Mouse (Mus musculus) forebrain, embryonic 11.5 days (tissue): ENCODE data around the gene Gab2. TPM values are rescaled to one million over a fixed set of nuclear protein-coding genes. Genes with fewer than 3 reads are reported as not detected.

ENCODE experiments used
- ATAC-seq: fragments of 200-750 bp; cut with Nextera tagmentation; replicated peaks from 2 replicates; pipeline ENCODE4 v1.8.0; 2017; ENCODE audit warnings: moderate TSS enrichment; ENCODE audit not compliant: low FRiP score
- DNase-seq: peaks from one replicate; pipeline ENCODE4 v3.0.0-alpha.2; 2017; ENCODE audit warnings: low spot score
- H3K27ac ChIP-seq: fragments of 300-500 bp; sonication (generic); 2 replicates; pipeline ENCODE4 v1.5.1; 2014; ENCODE audit warnings: low read depth, low read length
- H3K27me3 ChIP-seq: fragments of 300-500 bp; sonication (generic); 2 replicates; pipeline ENCODE4 v1.6.1; 2014; ENCODE audit warnings: mild to moderate bottlenecking, low read length, mixed read lengths; ENCODE audit not compliant: control insufficient read depth, insufficient read depth
- H3K36me3 ChIP-seq: fragments of 300-500 bp; sonication (generic); 2 replicates; pipeline ENCODE4 v1.6.1; 2014; ENCODE audit warnings: mild to moderate bottlenecking, low read length, moderate library complexity, mixed read lengths; ENCODE audit not compliant: control insufficient read depth, insufficient read depth
- H3K4me1 ChIP-seq: fragments of 300-500 bp; sonication (generic); replicated peaks from 2 replicates; pipeline ENCODE4 v1.6.1; 2014; ENCODE audit warnings: low read length, mixed read lengths; ENCODE audit not compliant: control insufficient read depth, insufficient read depth
- H3K4me2 ChIP-seq: fragments of 300-500 bp; sonication (generic); 2 replicates; pipeline ENCODE4 v1.6.1; 2014; ENCODE audit warnings: low read depth, mild to moderate bottlenecking, low read length, moderate library complexity, mixed read lengths; ENCODE audit not compliant: severe bottlenecking
- H3K4me3 ChIP-seq: fragments of 300-500 bp; sonication (generic); 2 replicates; pipeline ENCODE4 v1.5.1; 2014; ENCODE audit warnings: low read depth, low read length
- H3K9ac ChIP-seq: fragments of 300-500 bp; sonication (generic); 2 replicates; pipeline ENCODE4 v1.6.1; 2014; ENCODE audit warnings: low read length
- H3K9me3 ChIP-seq: fragments of 300-500 bp; sonication (generic); 2 replicates; pipeline ENCODE4 v1.6.1; 2016; ENCODE audit warnings: low read length, mixed read lengths; ENCODE audit not compliant: control insufficient read depth
- WGBS: fragments of 180-500 bp; shearing (Covaris S2); extraction: QIAGEN DNeasy Blood & Tissue Kit; methylation state at CpG from one replicate; pipeline ENCODE4 v1.1.7; 2014; 5-methylcytosine and 5-hydroxymethylcytosine counted together
- polyA plus RNA-seq: library from polyadenylated mRNA; unstranded; fragments of >200 nt; fragmentation: Nextera tagmentation; extraction: Ambion mirVana; gene quantifications from 2 replicates; pipeline ENCODE4 v1.2.1, GENCODE M21; 2014

Gab2 gene
- polyA plus RNA-seq, 1 experiment from 2014 or later = 8.1 TPM

DNA sequence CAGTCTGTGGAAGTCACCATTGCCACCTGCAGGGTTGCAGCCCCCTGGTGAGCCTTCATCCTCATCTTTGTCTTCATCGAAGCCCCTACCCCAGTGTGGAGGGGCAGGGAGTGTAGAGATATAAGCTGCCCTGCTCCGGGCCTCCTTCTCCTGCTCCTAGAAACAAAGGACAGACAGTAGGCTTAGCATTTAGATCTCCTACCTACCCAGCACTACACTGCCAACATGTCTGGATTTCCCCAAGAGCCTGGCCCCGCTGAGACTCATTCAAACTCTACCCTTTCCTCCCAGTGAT is 228.9 kb downstream of the Gab2 start:
- ATAC-seq = no peak
- no peaks in the 10 kb centered on the region for H3K4me1 ChIP-seq
- H3K4me2 ChIP-seq = no peak overlapping the region
- no peaks in the 10 kb centered on the region; the same call in 1 of the 2 replicates for H3K36me3 ChIP-seq
- DNase-seq = peak; percentile 33
- H3K9ac ChIP-seq = no peak overlapping the region
- H3K27ac ChIP-seq = no peak overlapping the region
- no peak overlapping the region for H3K4me3 ChIP-seq
- H3K9me3 ChIP-seq = no peaks in the 10 kb centered on the region
- WGBS = 90% methylated on average over 3 of the region's 3 CpGs
- H3K27me3 ChIP-seq = no peaks in the 10 kb centered on the region

DNA sequence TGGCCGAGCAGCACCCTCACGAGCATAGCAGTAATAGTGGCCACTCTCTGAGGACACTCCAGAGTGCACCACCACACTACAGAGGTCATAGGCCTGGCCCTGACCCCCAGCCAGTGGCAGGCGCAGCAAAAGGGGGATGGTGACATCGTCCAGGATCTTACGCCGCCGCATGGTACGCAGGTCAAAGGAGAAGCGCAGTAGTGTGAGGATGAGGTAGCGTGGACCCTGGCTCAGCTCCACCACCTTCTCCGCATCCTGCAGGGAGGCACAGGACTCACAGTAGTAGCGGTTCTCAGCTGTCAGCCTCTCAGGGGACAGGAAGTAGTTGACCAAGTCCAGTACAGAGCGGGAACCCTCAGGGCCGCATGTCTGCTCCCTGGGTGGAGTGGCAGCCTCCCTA is 230.2 kb downstream of the Gab2 start:
- Histone ChIP-seq H3K27me3 (no peaks in the 10 kb centered on the region), H3K4me3 (no peak overlapping the region), H3K27ac (no peak overlapping the region), H3K9ac (no peak overlapping the region), H3K4me1 (no peaks in the 10 kb centered on the region), H3K36me3 (no peaks in the 10 kb centered on the region; the same call in 1 of the 2 replicates), H3K4me2 (no peak overlapping the region), H3K9me3 (no peaks in the 10 kb centered on the region)
- WGBS = 94% methylated on average over 14 of the region's 14 CpGs
- DNase-seq = no peak
- no peak for ATAC-seq

DNA sequence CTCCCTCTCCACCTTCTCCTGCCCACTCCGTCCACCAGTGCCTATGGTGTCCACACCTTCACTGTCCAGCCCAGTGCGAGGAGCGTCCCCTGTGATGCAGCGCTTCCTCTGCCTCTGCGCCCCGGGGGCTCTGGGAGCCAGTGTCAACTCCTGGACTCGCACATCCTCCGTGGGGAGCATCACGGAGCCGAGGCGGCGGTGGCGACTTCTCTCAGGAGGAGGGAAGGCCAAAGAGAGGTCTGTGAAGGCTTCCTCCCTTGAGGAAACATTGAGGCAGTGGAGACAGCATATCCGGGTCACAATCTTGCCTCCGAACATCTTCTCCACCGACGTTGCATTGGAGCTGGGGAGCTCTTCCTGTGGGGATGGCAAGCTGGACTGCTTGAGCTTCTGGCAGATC is 230.8 kb downstream of the Gab2 start:
- H3K36me3 ChIP-seq = no peaks in the 10 kb centered on the region; the same call in 1 of the 2 replicates
- no peak for ATAC-seq

DNA sequence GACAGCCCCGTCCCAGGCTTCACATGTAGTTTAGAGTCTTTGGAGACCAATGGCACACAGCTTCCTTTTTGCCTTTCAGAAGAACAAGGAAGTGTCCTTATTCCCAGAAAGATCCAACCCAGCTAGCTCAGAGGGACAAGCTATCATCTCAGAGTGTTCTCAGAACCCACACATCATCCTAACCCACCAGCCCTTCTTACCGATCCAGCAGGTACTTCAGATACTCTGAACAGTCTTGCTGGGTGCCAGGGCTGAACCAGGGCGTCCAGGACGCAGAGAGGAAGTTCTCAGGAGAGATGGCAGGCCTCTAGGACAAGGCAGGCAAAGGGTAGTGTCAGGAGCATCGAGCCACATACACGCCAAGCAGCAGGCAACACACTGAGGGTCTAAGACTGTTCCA is 231.5 kb downstream of the Gab2 start:
- no peak for ATAC-seq
- Histone ChIP-seq H3K4me2 (no peak overlapping the region), H3K36me3 (no peaks in the 10 kb centered on the region; the same call in 1 of the 2 replicates)

More for the DNA sequence above, 230.8 kb downstream of the Gab2 start:
- Histone ChIP-seq H3K27ac (no peak overlapping the region), H3K4me3 (no peak overlapping the region), H3K4me2 (no peak overlapping the region), H3K4me1 (no peaks in the 10 kb centered on the region), H3K27me3 (no peaks in the 10 kb centered on the region), H3K9ac (no peak overlapping the region), H3K9me3 (no peaks in the 10 kb centered on the region)
- 91% methylated on average over 17 of the region's 17 CpGs for WGBS
- no peak for DNase-seq

DNA sequence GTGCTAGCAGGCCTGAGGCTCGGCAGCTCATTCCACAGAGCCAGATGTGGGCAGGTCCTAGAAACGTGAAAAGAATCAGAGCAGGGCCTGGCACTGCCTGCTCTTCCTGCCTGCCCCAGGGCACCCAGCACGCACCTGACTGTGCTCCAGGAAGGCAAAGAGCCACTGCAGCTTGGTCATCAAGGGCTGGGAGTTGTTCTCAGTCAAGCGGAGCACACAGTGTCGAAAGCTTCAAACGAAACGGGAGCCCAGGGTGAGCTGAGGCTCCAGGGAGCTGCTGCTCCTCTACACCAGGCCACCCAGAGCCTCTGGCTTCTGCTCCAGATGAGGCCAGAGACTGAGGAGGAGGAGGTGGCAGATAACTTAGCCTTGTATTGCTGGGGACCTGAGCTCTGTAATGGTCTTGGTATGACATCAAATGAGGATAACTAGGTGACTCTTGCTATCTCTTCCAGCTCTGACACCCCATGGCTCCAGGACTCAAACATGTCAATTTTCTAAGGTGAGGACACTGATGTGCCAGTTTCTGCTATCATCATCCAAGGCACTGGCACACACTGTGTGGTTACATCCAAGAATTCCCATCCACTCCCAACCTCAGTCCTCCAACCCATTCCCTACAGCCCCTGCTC is 232.1 kb downstream of the Gab2 start:
- no peak overlapping the region for H3K27ac ChIP-seq
- ATAC-seq = no peak

More for the DNA sequence above, 231.5 kb downstream of the Gab2 start:
- WGBS = 88% methylated on average over 6 of the region's 6 CpGs
- Histone ChIP-seq H3K9me3 (no peaks in the 10 kb centered on the region), H3K27me3 (no peaks in the 10 kb centered on the region), H3K27ac (no peak overlapping the region), H3K4me3 (no peak overlapping the region), H3K4me1 (no peaks in the 10 kb centered on the region), H3K9ac (no peak overlapping the region)
- DNase-seq = no peak

DNA sequence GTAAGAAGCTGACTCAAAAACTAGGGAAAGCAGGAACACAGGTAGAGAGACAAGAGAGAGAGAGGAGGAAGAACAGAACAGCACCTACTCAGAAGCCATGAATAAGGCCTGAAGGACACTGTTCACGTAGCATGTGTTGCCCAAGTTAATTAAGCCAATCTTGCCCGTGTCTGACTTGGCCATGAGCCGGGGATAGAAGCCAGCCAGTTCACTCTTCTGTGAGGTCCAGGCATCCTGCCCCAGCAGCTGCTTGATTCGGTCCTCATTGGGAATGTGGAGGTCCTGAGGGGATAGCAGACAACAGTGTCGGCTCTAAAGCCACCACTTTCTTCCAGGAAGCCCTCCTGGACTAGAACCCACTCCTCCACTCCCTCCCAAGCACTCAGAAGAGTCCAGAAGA is 233.3 kb downstream of the Gab2 start:
- Histone ChIP-seq H3K4me3 (no peak overlapping the region), H3K9ac (no peak overlapping the region), H3K27me3 (no peaks in the 10 kb centered on the region), H3K9me3 (no peaks in the 10 kb centered on the region), H3K27ac (no peak overlapping the region), H3K4me1 (no peaks in the 10 kb centered on the region), H3K36me3 (no peaks in the 10 kb centered on the region; the same call in 1 of the 2 replicates), H3K4me2 (no peak overlapping the region)
- ATAC-seq = no peak
- no peak for DNase-seq
- WGBS = 84% methylated on average over 5 of the region's 5 CpGs

More for the DNA sequence above, 232.1 kb downstream of the Gab2 start:
- Histone ChIP-seq H3K4me3 (no peak overlapping the region), H3K4me2 (no peak overlapping the region), H3K9me3 (no peaks in the 10 kb centered on the region), H3K9ac (no peak overlapping the region), H3K27me3 (no peaks in the 10 kb centered on the region), H3K4me1 (no peaks in the 10 kb centered on the region), H3K36me3 (no peaks in the 10 kb centered on the region; the same call in 1 of the 2 replicates)
- 87% methylated on average over 7 of the region's 7 CpGs for WGBS
- DNase-seq = no peak

DNA sequence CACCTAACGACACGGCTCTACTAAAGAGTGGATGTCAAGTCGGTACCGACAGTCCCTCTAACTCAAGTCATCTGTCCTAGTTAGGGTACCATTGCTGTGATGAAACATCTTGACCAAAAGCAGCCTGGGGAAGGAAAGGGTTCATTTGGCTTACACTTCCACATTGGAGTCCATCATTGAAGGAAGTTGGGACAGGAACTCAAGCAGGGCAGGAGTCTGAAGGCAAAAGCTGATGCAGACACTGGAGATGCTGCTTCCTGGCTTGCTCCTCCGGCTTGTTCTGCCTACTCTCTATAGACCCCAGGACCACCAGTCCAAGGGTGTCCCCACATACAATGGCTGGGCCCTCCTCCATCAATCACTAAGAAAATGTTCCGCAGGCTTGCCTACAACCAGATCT is 234.3 kb downstream of the Gab2 start:
- Histone ChIP-seq H3K27me3 (no peaks in the 10 kb centered on the region), H3K4me3 (no peak overlapping the region), H3K9ac (no peak overlapping the region), H3K4me2 (no peak overlapping the region), H3K36me3 (no peaks in the 10 kb centered on the region; the same call in 1 of the 2 replicates), H3K27ac (no peak overlapping the region), H3K4me1 (no peaks in the 10 kb centered on the region), H3K9me3 (no peaks in the 10 kb centered on the region)
- DNase-seq (peak; percentile 23), ATAC-seq (no peak)
- WGBS = 89% methylated on average over 6 of the region's 6 CpGs

DNA sequence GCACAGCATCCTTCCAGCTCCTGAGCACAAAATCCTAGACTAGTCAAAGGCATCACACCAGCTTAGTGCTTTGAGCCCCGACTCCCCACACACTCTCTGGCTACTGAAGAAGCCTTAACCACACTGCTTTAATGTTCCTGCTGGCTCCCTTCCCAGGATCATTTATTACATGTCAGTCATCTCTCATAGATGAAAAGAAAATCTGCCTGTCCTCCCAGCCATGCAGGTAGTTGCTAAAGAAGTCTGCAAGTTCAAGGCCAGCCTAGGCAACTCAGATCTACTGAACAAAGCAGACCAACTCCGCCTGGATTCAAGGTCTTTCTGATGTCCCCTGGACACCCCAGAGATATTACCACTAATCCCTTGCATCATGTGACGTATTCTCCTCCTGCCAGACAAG is 236.3 kb downstream of the Gab2 start:
- WGBS = 86% methylated on average over 3 of the region's 3 CpGs
- Histone ChIP-seq H3K4me1 (no peaks in the 10 kb centered on the region), H3K9ac (no peak overlapping the region), H3K4me2 (no peak overlapping the region), H3K9me3 (no peaks in the 10 kb centered on the region), H3K27ac (no peak overlapping the region), H3K4me3 (no peak overlapping the region), H3K36me3 (no peaks in the 10 kb centered on the region; the same call in 1 of the 2 replicates), H3K27me3 (no peaks in the 10 kb centered on the region)
- DNase-seq = no peak
- no peak for ATAC-seq

DNA sequence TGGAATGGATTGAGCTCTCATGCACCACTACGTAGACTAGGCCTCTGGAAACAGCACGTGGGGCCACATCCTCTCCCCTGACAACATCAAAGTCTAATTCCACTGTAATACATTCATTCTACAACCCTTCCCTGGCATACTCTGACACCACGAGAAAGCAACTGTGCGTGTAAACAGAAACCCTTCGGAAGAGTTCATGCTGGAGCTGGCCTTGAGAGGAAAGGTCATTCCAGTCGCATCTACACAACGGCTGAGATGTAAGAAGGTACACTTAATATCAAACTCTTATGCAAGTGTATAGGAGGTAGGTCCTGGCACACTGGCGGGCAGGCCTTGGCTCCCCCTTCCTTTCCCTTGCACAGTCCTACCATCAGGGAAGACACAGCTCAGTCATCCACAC is 243.0 kb downstream of the Gab2 start:
- no peak for DNase-seq
- peaks cover 22% of the 10 kb centered on the region for H3K27me3 ChIP-seq
- H3K36me3 ChIP-seq = no peaks in the 10 kb centered on the region; the same call in 1 of the 2 replicates
- 90% methylated on average over 8 of the region's 8 CpGs for WGBS
- no peaks in the 10 kb centered on the region; the same call in 1 of the 2 replicates for H3K4me1 ChIP-seq
- H3K9me3 ChIP-seq = no peaks in the 10 kb centered on the region
- H3K9ac ChIP-seq = no peak overlapping the region
- no peak for ATAC-seq
- H3K4me2 ChIP-seq = no peak overlapping the region
- no peak overlapping the region for H3K4me3 ChIP-seq
- H3K27ac ChIP-seq = no peak overlapping the region
